Mouse (Mus musculus): ENCODE results near the gene Kidins220.

Kidins220 gene

GRCm38 (mm10) chr12:25109971-25110681 lies 135.4 kb downstream of the Kidins220 start:
- peak in 1 of 2 experiments; percentile 31 for DNase-seq (ENCODE audit: low spot score in 2 of 2)

- no peak for DNase-seq (ENCODE audit: low spot score in 2 of 2)
Measured at GRCm38 (mm10) chr12:25110682-25111078, 136.0 kb downstream of the Kidins220 start.
